Mouse (Mus musculus) stomach, postnatal 0 days (tissue): ENCODE measurements around the gene Pum1. TPM values are rescaled to one million over a fixed set of nuclear protein-coding genes. Genes with fewer than 3 reads are reported as not detected.
A peak's percentile ranks its signal among the peaks of the same experiment; 100 is the strongest.

Experiments used
- ATAC-seq: fragments of 200-750 bp; cut with Nextera tagmentation; 2 replicates; pipeline ENCODE4 v1.8.0; 2017; ENCODE audit not compliant: low FRiP score, low TSS enrichment
- DNase-seq: peaks from one replicate; pipeline ENCODE4 v3.0.0-alpha.2; 2016; ENCODE audit warnings: low spot score
- H3K27ac ChIP-seq: fragments of 300-500 bp; sonication (generic); replicated peaks from 2 replicates; pipeline ENCODE4 v1.5.1; 2014; ENCODE audit warnings: mild to moderate bottlenecking, control low read depth
- H3K27me3 ChIP-seq: fragments of 300-500 bp; sonication (generic); 2 replicates; pipeline ENCODE4 v1.6.1; 2014; ENCODE audit warnings: low read length; ENCODE audit not compliant: control insufficient read depth, insufficient read depth
- H3K36me3 ChIP-seq: fragments of 300-500 bp; sonication (generic); 2 replicates; pipeline ENCODE4 v1.6.1; 2014; ENCODE audit warnings: low read length, mixed read lengths; ENCODE audit not compliant: control insufficient read depth, insufficient read depth
- H3K4me1 ChIP-seq: fragments of 300-500 bp; sonication (generic); replicated peaks from 2 replicates; pipeline ENCODE4 v1.6.1; 2014; ENCODE audit warnings: antibody characterized with exemption; ENCODE audit not compliant: control insufficient read depth, insufficient read depth
- H3K4me2 ChIP-seq: fragments of 300-500 bp; sonication (generic); replicated peaks from 2 replicates; pipeline ENCODE4 v1.6.1; 2014; ENCODE audit warnings: low read depth, mild to moderate bottlenecking, control low read depth, moderate library complexity
- H3K4me3 ChIP-seq: fragments of 300-500 bp; sonication (generic); 2 replicates; pipeline ENCODE4 v1.5.1; 2014; ENCODE audit warnings: low read depth, low read length, control low read depth
- H3K9ac ChIP-seq: fragments of 300-500 bp; sonication (generic); 2 replicates; pipeline ENCODE4 v1.6.1; 2014; ENCODE audit warnings: mild to moderate bottlenecking, low read length, control low read depth, mixed read lengths
- H3K9me3 ChIP-seq: fragments of 300-500 bp; sonication (generic); 2 replicates; pipeline ENCODE4 v1.6.1; 2016; ENCODE audit warnings: low read length; ENCODE audit not compliant: control insufficient read depth
- CTCF ChIP-seq: IDR thresholded peaks from 2 replicates; pipeline ENCODE4 v1.5.1; 2016; ENCODE audit warnings: antibody characterized with exemption, low read depth, mild to moderate bottlenecking, moderate library complexity
- EP300 ChIP-seq: optimal IDR thresholded peaks from 2 replicates; pipeline ENCODE3; 2016; ENCODE audit warnings: antibody characterized with exemption
- WGBS: fragments of 180-500 bp; shearing (Covaris S2); extraction: QIAGEN DNeasy Blood & Tissue Kit; methylation state at CpG from one replicate; pipeline ENCODE4 v1.1.7; 2014; 5-methylcytosine and 5-hydroxymethylcytosine counted together
- polyA plus RNA-seq: library from polyadenylated mRNA; unstranded; fragments of >200 nt; fragmentation: Nextera tagmentation; extraction: Ambion mirVana; gene quantifications from 2 replicates; pipeline ENCODE4 v1.2.1, GENCODE M21; 2015

Pum1 gene
- polyA plus RNA-seq, 1 experiment from 2014 or later, result 27.0 TPM

DNA sequence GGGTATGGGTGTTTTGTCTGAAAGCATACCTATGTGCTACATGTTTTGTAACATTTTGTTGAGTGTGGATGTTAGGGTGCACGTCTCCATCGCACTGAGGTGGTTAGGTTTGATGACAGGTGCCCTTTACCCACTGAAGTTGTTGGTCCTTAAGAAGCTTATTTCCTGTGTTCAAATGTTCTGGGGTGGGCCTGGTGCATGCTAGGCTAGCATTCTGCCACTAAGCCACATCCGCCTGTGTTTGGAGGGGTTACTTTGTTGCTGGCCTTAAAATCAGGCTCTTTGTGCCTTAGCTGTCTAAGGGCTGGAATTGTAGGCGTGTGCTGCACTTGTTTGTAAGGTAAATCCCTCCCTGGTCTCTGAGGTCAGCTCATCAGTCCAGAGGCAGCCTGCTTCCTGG lies 111.7 kb downstream of the Pum1 start:
- Histone ChIP-seq H3K9me3 (no peaks in the 10 kb centered on the region), H3K27ac (no peak overlapping the region), H3K9ac (no peak overlapping the region), H3K27me3 (no peaks in the 10 kb centered on the region), H3K4me3 (no peak overlapping the region), H3K4me1 (0 out of 2 replicates have a peak, but pooled peaks cover 2% of the 10 kb centered on the region), H3K4me2 (no peak overlapping the region), H3K36me3 (peaks cover 34% of the 10 kb centered on the region)
- TF ChIP-seq EP300 (no peak), CTCF (no peak)
- no peak for DNase-seq
- WGBS, result 84% methylated on average over 4 of the region's 4 CpGs
- ATAC-seq, result no peak

DNA sequence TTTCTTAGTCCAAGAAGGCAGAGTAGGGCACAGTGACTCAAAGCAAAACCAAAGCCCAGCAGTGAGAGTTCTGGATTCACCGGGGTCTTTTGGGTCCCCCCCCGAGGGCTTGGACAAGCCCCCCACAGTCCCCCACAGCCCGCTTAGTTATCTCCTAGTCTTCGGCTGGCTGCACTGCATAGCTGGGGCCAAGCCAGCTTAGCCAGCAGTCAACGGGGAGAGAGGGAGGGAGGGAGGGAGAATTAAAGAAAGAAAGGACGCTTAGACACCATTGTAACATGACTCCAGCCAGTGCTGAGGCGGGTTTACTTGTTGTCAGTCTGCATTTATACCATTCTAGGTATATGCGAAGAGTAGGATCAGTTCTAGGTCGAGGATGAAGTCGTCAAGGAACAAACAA lies 114.5 kb downstream of the Pum1 start:
- H3K4me2 ChIP-seq, result no peak overlapping the region
- 0 out of 2 replicates have a peak, but pooled peaks cover 2% of the 10 kb centered on the region for H3K4me1 ChIP-seq
- DNase-seq, result no peak
- no peak overlapping the region for H3K9ac ChIP-seq
- no peak for TF ChIP-seq CTCF
- TF ChIP-seq EP300, result no peak
- WGBS, result 43% methylated on average over 10 of the region's 10 CpGs
- no peaks in the 10 kb centered on the region for H3K27me3 ChIP-seq
- ATAC-seq, result no peak
- H3K9me3 ChIP-seq, result no peaks in the 10 kb centered on the region
- H3K36me3 ChIP-seq, result peaks cover 27% of the 10 kb centered on the region
- H3K27ac ChIP-seq, result peak overlapping the region; percentile 45; the same call in 1 of the 2 replicates
- H3K4me3 ChIP-seq, result no peak overlapping the region

DNA sequence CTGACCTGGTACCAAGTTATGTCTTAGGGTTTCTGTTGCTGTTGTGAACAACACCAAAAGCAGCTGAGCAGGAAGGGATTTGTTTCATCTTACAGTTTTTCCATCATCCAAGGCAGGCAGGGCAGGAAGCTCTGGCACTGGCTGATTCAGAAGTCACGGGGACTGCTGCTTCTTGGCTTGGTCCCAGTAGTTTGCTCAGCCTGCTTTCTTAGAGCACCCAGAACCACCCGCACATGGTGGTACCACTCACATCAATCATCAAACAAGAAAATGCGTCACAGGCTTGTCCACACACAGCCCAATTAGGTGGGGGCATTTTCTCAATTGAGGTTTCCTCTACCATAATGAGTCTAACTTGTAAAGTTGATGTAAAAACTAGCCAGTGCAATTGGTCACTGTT lies 115.9 kb downstream of the Pum1 start:
- no peak overlapping the region for H3K4me3 ChIP-seq
- no peaks in the 10 kb centered on the region for H3K9me3 ChIP-seq
- peak; percentile 33; the same call in 1 of the 2 replicates for ATAC-seq
- no peak overlapping the region for H3K9ac ChIP-seq
- WGBS, result 40% methylated on average over 3 of the region's 3 CpGs
- TF ChIP-seq EP300, result no peak
- TF ChIP-seq CTCF, result no peak
- H3K27ac ChIP-seq, result no peak overlapping the region
- DNase-seq, result peak; percentile 32
- no peaks in the 10 kb centered on the region for H3K27me3 ChIP-seq
- no peak overlapping the region for H3K4me2 ChIP-seq
- H3K4me1 ChIP-seq, result 0 out of 2 replicates have a peak, but pooled peaks cover 2% of the 10 kb centered on the region
- H3K36me3 ChIP-seq, result peaks cover 17% of the 10 kb centered on the region

DNA sequence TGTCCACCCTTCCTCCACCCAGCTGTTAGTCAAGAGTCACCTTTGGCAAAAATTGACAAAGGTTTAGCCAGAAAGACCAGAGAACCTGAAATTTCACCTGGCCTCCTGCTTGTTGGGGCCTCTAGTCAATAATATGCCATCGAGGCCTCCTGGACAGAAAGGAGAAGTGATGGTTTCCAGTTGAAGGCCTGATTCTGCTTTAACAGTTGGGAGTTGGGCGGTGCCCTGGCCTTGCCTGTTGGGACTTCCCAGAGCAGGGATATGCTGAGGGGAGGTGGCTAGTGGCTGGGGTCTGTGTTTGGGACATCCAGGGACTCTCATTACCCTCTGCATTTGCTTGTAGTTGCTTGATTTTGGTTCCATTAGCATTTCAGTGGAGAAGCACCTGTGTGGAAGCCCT lies 119.4 kb downstream of the Pum1 start:
- peaks cover 10% of the 10 kb centered on the region for H3K36me3 ChIP-seq
- H3K27ac ChIP-seq, result no peak overlapping the region
- TF ChIP-seq EP300 (no peak), CTCF (no peak)
- ATAC-seq, result no peak
- H3K4me2 ChIP-seq, result no peak overlapping the region
- H3K27me3 ChIP-seq, result no peaks in the 10 kb centered on the region
- H3K9me3 ChIP-seq, result no peaks in the 10 kb centered on the region
- no peaks in the 10 kb centered on the region for H3K4me1 ChIP-seq
- no peak overlapping the region for H3K4me3 ChIP-seq
- no peak for DNase-seq
- no peak overlapping the region for H3K9ac ChIP-seq
- 81% methylated on average over 2 of the region's 2 CpGs for WGBS

DNA sequence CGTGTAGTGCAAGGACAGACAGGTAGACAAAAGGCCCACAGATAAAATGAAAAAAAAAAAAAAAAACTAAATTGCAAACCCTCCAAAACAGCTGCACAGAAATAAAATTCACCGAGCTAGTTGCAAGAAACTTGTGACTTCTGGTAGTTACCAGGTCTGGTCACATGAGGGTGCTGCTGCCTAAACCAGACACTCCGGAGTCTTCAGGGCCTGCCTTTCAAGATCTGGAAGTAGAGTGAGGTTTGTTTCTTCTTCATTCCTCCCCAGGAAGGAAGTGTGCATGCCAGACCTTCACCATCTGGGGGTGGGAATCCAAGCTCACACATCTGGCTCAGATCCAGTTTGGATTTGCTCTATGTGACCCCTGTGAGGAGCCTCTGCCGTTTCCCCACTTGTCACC lies 121.6 kb downstream of the Pum1 start:
- Histone ChIP-seq H3K36me3 (peaks cover 5% of the 10 kb centered on the region), H3K4me2 (no peak overlapping the region), H3K9me3 (no peaks in the 10 kb centered on the region), H3K27me3 (no peaks in the 10 kb centered on the region), H3K9ac (no peak overlapping the region), H3K4me1 (no peaks in the 10 kb centered on the region), H3K27ac (no peak overlapping the region), H3K4me3 (no peak overlapping the region)
- WGBS, result 13% methylated on average over 4 of the region's 4 CpGs
- peak; percentile 73 for DNase-seq
- no peak for TF ChIP-seq EP300
- TF ChIP-seq CTCF, result peak; percentile 84
- ATAC-seq, result peak; percentile 53

DNA sequence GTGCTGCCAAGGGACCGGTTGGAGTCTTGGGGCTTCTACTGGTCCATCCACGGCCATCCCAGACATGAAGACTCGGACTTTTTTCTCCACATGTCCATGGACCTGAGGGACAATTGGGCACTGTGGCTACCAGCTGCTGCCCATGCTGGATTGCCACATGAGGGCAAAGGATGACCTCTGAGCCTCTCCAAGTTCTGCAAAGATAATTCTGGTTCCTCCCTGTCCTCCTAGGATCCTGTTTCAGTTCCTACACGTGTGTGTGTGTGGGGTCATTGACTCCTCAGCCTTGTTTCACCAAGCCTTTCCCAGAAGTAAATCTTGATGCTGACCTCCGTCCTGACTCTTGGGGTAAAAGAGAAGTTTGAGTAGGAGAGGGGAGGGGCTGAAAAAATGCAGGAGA lies 124.4 kb downstream of the Pum1 start:
- Histone ChIP-seq H3K27me3 (no peaks in the 10 kb centered on the region), H3K36me3 (no peaks in the 10 kb centered on the region), H3K4me1 (no peaks in the 10 kb centered on the region), H3K4me2 (no peak overlapping the region), H3K9ac (no peak overlapping the region), H3K4me3 (no peak overlapping the region), H3K9me3 (no peaks in the 10 kb centered on the region), H3K27ac (no peak overlapping the region)
- WGBS, result 74% methylated on average over 5 of the region's 5 CpGs
- no peak for TF ChIP-seq EP300
- TF ChIP-seq CTCF, result no peak
- no peak for ATAC-seq
- DNase-seq, result no peak
